ENCODE assay signal across 21 mouse cellular contexts in the genomic region with DNA sequence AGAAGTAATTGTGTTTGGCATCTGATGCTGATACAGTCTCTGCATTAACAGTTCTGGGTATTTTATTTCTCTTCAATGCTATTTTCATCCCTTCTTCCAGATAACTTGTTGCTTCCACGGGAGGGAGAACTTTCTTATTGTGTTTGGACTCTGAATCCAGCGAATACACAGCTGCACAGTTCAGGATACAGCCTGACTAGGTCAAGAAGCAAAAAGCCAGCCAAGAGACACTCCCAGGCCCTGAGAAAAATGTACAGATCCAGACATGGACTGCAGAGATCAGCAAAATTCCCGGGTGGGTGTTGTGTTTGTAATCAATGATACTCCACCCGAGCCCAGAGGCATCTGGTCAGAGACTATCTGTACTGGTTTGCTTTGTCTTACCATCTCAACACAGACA. TPM values are rescaled to one million over a fixed set of nuclear protein-coding genes. Genes with fewer than 3 reads are reported as not detected.
DNase-seq lines count a peak whose midpoint lies in the region; ATAC-seq lines count a peak whose summit lies in the region.
"Had no signal": no experiment of that assay in that cellular context is flagged by ENCODE, and none has a peak within 500 bp of the region (broad histone marks: within the 10 kb centered on the region; RNA-seq: fewer than 3 reads in every experiment).

No protein-coding gene starts in this region.

- no peak for ATAC-seq in heart, embryonic 14.5 days (ENCODE audit: insufficient number of reproducible peaks, insufficient read depth, low FRiP score, low read depth)
- ATAC-seq in stomach, embryonic 15.5 days (ENCODE audit: insufficient read depth, low FRiP score, low read depth), result no peak
- ATAC-seq in hindbrain, embryonic 13.5 days (ENCODE audit: low FRiP score), result no peak

- H3K4me2 ChIP-seq in heart, embryonic 14.5 days (ENCODE audit: low read length), result peak overlapping the region; percentile 72
- H3K4me2 ChIP-seq in stomach, embryonic 15.5 days, result peak overlapping the region; percentile 6; the same call in 1 of the 2 replicates
- H3K4me2 ChIP-seq in hindbrain, embryonic 13.5 days, result no peak overlapping the region
- H3K4me2 ChIP-seq: forebrain, embryonic 12.5 days; hindbrain, embryonic 15.5 days; midbrain, embryonic 11.5 days; neural tube, embryonic 12.5 days had no signal

- peak overlapping the region in 1 of 2 experiments; percentile 4; a peak in 2 of 4 replicates for H3K4me3 ChIP-seq in heart, embryonic 14.5 days (ENCODE audit: control insufficient read depth in 1 of 2, insufficient read depth in 1 of 2, low read depth in 1 of 2, low read length in 2 of 2)
- no peak overlapping the region for H3K4me3 ChIP-seq in stomach, embryonic 15.5 days (replicated peaks)
- no peak overlapping the region for H3K4me3 ChIP-seq in hindbrain, embryonic 13.5 days
- H3K4me3 ChIP-seq: forebrain, embryonic 12.5 days; hindbrain, embryonic 15.5 days; neural tube, embryonic 12.5 days had no signal

- peaks cover 29 to 70% of the 10 kb centered on the region in 2 experiments for H3K4me1 ChIP-seq in heart, embryonic 14.5 days (ENCODE audit: control insufficient read depth in 2 of 2, insufficient read depth in 2 of 2, low read length in 2 of 2)
- peaks cover 13% of the 10 kb centered on the region for H3K4me1 ChIP-seq in stomach, embryonic 15.5 days
- H3K4me1 ChIP-seq in hindbrain, embryonic 13.5 days (replicated peaks), result peaks cover 25% of the 10 kb centered on the region; the same call in 1 of the 2 replicates

- peak overlapping the region; percentile 75 to 77 for H3K27ac ChIP-seq in heart, embryonic 14.5 days (replicated peaks in 1 of 2; ENCODE audit: control insufficient read depth in 1 of 2, insufficient read depth in 1 of 2, low read depth in 2 of 2, low read length in 2 of 2)
- H3K27ac ChIP-seq in stomach, embryonic 15.5 days, result peak overlapping the region; percentile 52
- no peak overlapping the region for H3K27ac ChIP-seq in hindbrain, embryonic 13.5 days
- H3K27ac ChIP-seq: forebrain, embryonic 12.5 days; hindbrain, embryonic 15.5 days; macrophage; neural tube, embryonic 12.5 days had no signal

- H3K36me3 ChIP-seq in heart, embryonic 14.5 days (ENCODE audit: control insufficient read depth, insufficient read depth, low read length), result peaks cover 40% of the 10 kb centered on the region
- peaks cover 9% of the 10 kb centered on the region; the same call in 1 of the 2 replicates for H3K36me3 ChIP-seq in stomach, embryonic 15.5 days
- H3K36me3 ChIP-seq in hindbrain, embryonic 13.5 days, result no peaks in the 10 kb centered on the region
- H3K36me3 ChIP-seq: forebrain, embryonic 12.5 days; G1E; hindbrain, embryonic 15.5 days; neural tube, embryonic 12.5 days had no signal

- WGBS in heart, embryonic 14.5 days, result 8% methylated on average over 4 of the region's 4 CpGs
- WGBS in stomach, embryonic 15.5 days, result 30% methylated on average over 4 of the region's 4 CpGs
- WGBS in hindbrain, embryonic 13.5 days, result 71% methylated on average over 4 of the region's 4 CpGs

- H3K9ac ChIP-seq in heart, embryonic 14.5 days (ENCODE audit: low read length), result peak overlapping the region; percentile 58
- no peak overlapping the region for H3K9ac ChIP-seq in stomach, embryonic 15.5 days
- no peak overlapping the region for H3K9ac ChIP-seq in hindbrain, embryonic 13.5 days
- H3K9ac ChIP-seq: forebrain, embryonic 12.5 days; hindbrain, embryonic 15.5 days; neural tube, embryonic 12.5 days had no signal

- DNase-seq in heart, adult 9 months (ENCODE audit: low spot score in 2 of 2), result no peak
- DNase-seq in kidney, postnatal 4 days, result peak; percentile 27 to 41
- DNase-seq in kidney, adult 18-20 months, result no peak
- DNase-seq in heart, postnatal 4 days, result peak; percentile 29
- DNase-seq in gastrocnemius, postnatal 4 days (ENCODE audit: low spot score in 2 of 2), result no peak
- DNase-seq: adrenal gland, adult 8-10 months; cerebellum, postnatal 10 days; layer of hippocampus, postnatal 36 days; left cerebral cortex, postnatal 4 days; lung, adult 2 months; spleen, adult 18-20 months; thymus, postnatal 25 days had no signal

- no peaks in the 10 kb centered on the region for H3K9me3 ChIP-seq in heart, embryonic 14.5 days (ENCODE audit: control insufficient read depth, low read length)
- H3K9me3 ChIP-seq in stomach, embryonic 15.5 days, result no peaks in the 10 kb centered on the region
- H3K9me3 ChIP-seq in hindbrain, embryonic 13.5 days, result no peaks in the 10 kb centered on the region
- H3K9me3 ChIP-seq: forebrain, embryonic 12.5 days; G1E; hindbrain, embryonic 15.5 days; neural tube, embryonic 12.5 days had no signal

- H3K27me3 ChIP-seq in heart, embryonic 14.5 days (ENCODE audit: control insufficient read depth, insufficient read depth, low read length), result no peaks in the 10 kb centered on the region
- H3K27me3 ChIP-seq in stomach, embryonic 15.5 days (replicated peaks), result no peaks in the 10 kb centered on the region
- peaks cover 9% of the 10 kb centered on the region; the same call in 1 of the 2 replicates for H3K27me3 ChIP-seq in hindbrain, embryonic 13.5 days
- H3K27me3 ChIP-seq: hindbrain, embryonic 15.5 days; neural tube, embryonic 12.5 days had no signal

RNA-seq across cellular contexts. Expression of a gene that starts 37.4 kb away (rescaled TPM):
- 358 and 365 TPM in 2 replicates for polyA plus RNA-seq in heart, embryonic 14.5 days (2014; fragmentation: Nextera tagmentation; extraction: Ambion mirVana)
- 1,000 to 10,000 TPM; 1,103 to 1,257 TPM for total RNA-seq in heart, postnatal 4 days (2021)
- polyA plus RNA-seq in stomach, embryonic 15.5 days (2015; fragmentation: Nextera tagmentation; extraction: Ambion mirVana), result 72.1 and 74.4 TPM in 2 replicates
- total RNA-seq in gastrocnemius, postnatal 4 days (2021), result 10 to 100 TPM; 28.0 to 33.3 TPM
- 19.8 and 21.2 TPM in 2 replicates for polyA plus RNA-seq in hindbrain, embryonic 13.5 days (2015; fragmentation: Nextera tagmentation; extraction: Ambion mirVana)
- polyA plus RNA-seq: G1E, macrophage had no signal

Comparison
In these comparisons a context has a peak if more than half of its experiments do, and no peak if none do; other contexts are left out.
1. DNase-seq: peak in kidney, postnatal 4 days (2 of 2) and heart, postnatal 4 days (single experiment); none in heart, adult 9 months (0 of 2), kidney, adult 18-20 months (single experiment) and gastrocnemius, postnatal 4 days (0 of 2).